Mouse (Mus musculus) embryonic facial prominence, embryonic 14.5 days (tissue): ENCODE measurements around the gene Umad1. TPM values are rescaled to one million over a fixed set of nuclear protein-coding genes. Genes with fewer than 3 reads are reported as not detected.

Experiments
- ATAC-seq: fragments of 200-750 bp; cut with Nextera tagmentation; 2 replicates; pipeline ENCODE4 v1.8.0; 2017; ENCODE audit warnings: low read depth, moderate number of reproducible peaks, moderate TSS enrichment
- DNase-seq: peaks from one replicate; pipeline ENCODE4 v3.0.0-alpha.2; 2015; ENCODE audit warnings: low spot score
- H3K27ac ChIP-seq: fragments of 300-500 bp; sonication (generic); replicated peaks from 2 replicates; pipeline ENCODE4 v1.5.1; 2014; ENCODE audit warnings: low read depth, mild to moderate bottlenecking, low read length, moderate library complexity
- H3K27me3 ChIP-seq: fragments of 300-500 bp; sonication (generic); replicated peaks from 2 replicates; pipeline ENCODE4 v1.6.1; 2014; ENCODE audit warnings: low read length; ENCODE audit not compliant: control insufficient read depth, insufficient read depth
- H3K36me3 ChIP-seq: fragments of 300-500 bp; sonication (generic); 2 replicates; pipeline ENCODE4 v1.6.1; 2014; ENCODE audit warnings: low read length, mixed read lengths; ENCODE audit not compliant: control insufficient read depth, insufficient read depth
- H3K4me1 ChIP-seq: fragments of 300-500 bp; sonication (generic); 2 replicates; pipeline ENCODE4 v1.6.1; 2014; ENCODE audit warnings: antibody characterized with exemption, low read length; ENCODE audit not compliant: control insufficient read depth, insufficient read depth
- H3K4me2 ChIP-seq: fragments of 300-500 bp; sonication (generic); 2 replicates; pipeline ENCODE4 v1.6.1; 2014; ENCODE audit warnings: low read depth, mild to moderate bottlenecking, low read length, moderate library complexity, mixed read lengths
- H3K4me3 ChIP-seq: fragments of 300-500 bp; sonication (generic); 2 replicates; pipeline ENCODE4 v1.5.1; 2014; ENCODE audit warnings: low read depth, mild to moderate bottlenecking, low read length
- H3K9ac ChIP-seq: fragments of 300-500 bp; sonication (generic); 2 replicates; pipeline ENCODE4 v1.6.1; 2014; ENCODE audit warnings: low read depth, mild to moderate bottlenecking, low read length, moderate library complexity, mixed read lengths
- H3K9me3 ChIP-seq: fragments of 300-500 bp; sonication (generic); 2 replicates; pipeline ENCODE4 v1.6.1; 2016; ENCODE audit warnings: low read length; ENCODE audit not compliant: control insufficient read depth
- WGBS: fragments of 180-500 bp; shearing (Covaris S2); extraction: QIAGEN DNeasy Blood & Tissue Kit; methylation state at CpG from one replicate; pipeline ENCODE4 v1.1.7; 2014; 5-methylcytosine and 5-hydroxymethylcytosine counted together
- polyA plus RNA-seq: library from polyadenylated mRNA; unstranded; fragments of >200 nt; fragmentation: Nextera tagmentation; extraction: Ambion mirVana; gene quantifications from 2 replicates; pipeline ENCODE4 v1.2.1, GENCODE M21; 2014

Gene Umad1
- polyA plus RNA-seq, 1 experiment from 2014 or later = 20.0 TPM

DNA sequence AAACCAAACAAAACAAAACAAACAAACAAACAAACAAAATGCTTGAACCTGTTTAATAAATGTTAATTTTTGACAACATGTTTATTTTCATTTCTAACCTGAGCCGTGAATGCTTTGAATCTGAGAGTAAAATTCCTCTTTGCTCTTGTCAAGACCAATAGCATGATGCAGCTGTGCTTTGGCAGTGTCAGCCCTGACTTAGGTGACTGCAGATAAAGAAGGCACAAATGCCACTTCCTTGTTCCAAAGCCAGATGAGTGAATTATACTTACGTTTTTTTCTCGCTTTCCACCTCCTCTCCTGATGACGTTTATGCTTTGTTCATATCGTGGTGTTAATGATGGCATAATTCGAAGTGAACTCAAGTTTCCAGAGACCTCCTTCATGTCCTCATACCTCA is 131.2 kb downstream of the Umad1 start:
- 92% methylated on average over 6 of the region's 6 CpGs for WGBS
- no peaks in the 10 kb centered on the region for H3K4me1 ChIP-seq
- no peak overlapping the region for H3K9ac ChIP-seq

DNA sequence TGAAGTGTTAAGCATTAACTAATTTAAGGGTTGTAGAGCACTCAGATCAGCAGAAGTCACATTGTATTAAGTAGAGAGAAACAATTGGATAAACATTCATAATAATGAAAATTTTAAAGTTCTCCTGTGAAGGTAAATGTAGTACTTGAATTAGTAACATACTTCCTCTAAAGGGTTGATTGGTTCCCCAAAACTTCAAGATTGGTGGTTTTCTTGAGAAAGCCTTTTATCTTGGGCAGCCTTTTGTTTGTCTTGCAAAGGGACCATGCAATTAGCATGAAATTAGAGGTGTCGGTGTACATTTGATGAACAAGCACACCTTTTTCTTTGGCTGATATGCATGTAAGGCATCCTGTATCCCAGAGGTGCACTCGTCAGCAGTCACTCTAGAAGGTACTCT is 131.8 kb downstream of the Umad1 start:
- 74% methylated on average over 2 of the region's 2 CpGs for WGBS
- H3K36me3 ChIP-seq = no peaks in the 10 kb centered on the region

More for the DNA sequence above, 131.2 kb downstream of the Umad1 start:
- no peak overlapping the region for H3K4me3 ChIP-seq
- no peak overlapping the region for H3K27ac ChIP-seq
- ATAC-seq (no peak), DNase-seq (no peak)
- H3K27me3 ChIP-seq = no peaks in the 10 kb centered on the region
- no peaks in the 10 kb centered on the region for H3K36me3 ChIP-seq
- H3K9me3 ChIP-seq = no peaks in the 10 kb centered on the region
- H3K4me2 ChIP-seq = no peak overlapping the region

DNA sequence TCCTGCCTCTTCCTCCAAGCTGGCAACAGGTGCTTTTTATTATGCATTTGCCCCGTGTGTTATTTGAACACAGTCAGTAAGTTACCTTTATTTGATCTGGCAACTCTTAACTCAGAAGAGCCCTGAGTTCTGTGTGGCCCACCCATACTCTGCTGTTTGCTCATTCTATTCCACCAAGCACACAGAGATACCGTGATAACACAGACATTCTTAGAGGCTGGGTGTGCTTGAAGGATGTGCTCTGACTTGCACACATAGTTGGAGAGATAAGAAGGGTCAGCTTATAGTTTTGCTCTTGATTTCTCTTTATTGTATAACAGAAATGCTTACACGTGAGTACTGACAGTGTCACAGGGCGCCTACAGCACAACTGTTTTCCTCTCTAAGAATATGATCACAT is 133.9 kb downstream of the Umad1 start:
- Histone ChIP-seq H3K36me3 (no peaks in the 10 kb centered on the region), H3K9me3 (no peaks in the 10 kb centered on the region), H3K27me3 (no peaks in the 10 kb centered on the region), H3K4me1 (no peaks in the 10 kb centered on the region), H3K27ac (no peak overlapping the region), H3K9ac (no peak overlapping the region), H3K4me2 (no peak overlapping the region), H3K4me3 (no peak overlapping the region)
- DNase-seq (no peak), ATAC-seq (no peak)
- 64% methylated on average over 4 of the region's 4 CpGs for WGBS

More for the DNA sequence above, 131.8 kb downstream of the Umad1 start:
- no peak overlapping the region for H3K4me3 ChIP-seq
- no peaks in the 10 kb centered on the region for H3K27me3 ChIP-seq
- DNase-seq (no peak), ATAC-seq (no peak)
- no peak overlapping the region for H3K9ac ChIP-seq
- H3K4me1 ChIP-seq = no peaks in the 10 kb centered on the region
- H3K27ac ChIP-seq = no peak overlapping the region
- H3K4me2 ChIP-seq = no peak overlapping the region
- H3K9me3 ChIP-seq = no peaks in the 10 kb centered on the region

DNA sequence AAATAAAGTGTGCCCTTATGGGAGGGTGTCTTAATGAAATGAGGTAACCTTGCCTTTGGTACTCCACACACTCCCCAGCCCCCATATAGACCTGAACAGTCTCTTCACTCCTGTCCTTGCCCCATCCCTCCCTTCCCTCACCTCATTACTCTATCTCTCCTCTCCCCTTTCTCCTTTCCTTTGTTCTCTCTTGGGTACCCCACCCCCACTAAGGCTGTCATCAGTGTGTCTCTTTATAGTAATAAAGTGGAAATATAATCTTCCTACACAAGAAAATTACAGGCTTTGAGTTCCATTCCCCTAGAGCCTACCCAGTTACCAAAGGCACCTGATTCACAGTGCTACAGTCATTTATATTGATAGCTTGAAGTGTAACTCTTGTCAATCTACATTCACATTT is 135.0 kb downstream of the Umad1 start:
- H3K4me2 ChIP-seq = no peak overlapping the region
- DNase-seq (no peak), ATAC-seq (peak; percentile 75; the same call in 1 of the 2 replicates)
- no peak overlapping the region for H3K9ac ChIP-seq
- no peaks in the 10 kb centered on the region for H3K36me3 ChIP-seq
- no peaks in the 10 kb centered on the region for H3K27me3 ChIP-seq
- no peaks in the 10 kb centered on the region for H3K9me3 ChIP-seq
- H3K4me1 ChIP-seq = no peaks in the 10 kb centered on the region
- no peak overlapping the region for H3K27ac ChIP-seq
- no peak overlapping the region for H3K4me3 ChIP-seq

DNA sequence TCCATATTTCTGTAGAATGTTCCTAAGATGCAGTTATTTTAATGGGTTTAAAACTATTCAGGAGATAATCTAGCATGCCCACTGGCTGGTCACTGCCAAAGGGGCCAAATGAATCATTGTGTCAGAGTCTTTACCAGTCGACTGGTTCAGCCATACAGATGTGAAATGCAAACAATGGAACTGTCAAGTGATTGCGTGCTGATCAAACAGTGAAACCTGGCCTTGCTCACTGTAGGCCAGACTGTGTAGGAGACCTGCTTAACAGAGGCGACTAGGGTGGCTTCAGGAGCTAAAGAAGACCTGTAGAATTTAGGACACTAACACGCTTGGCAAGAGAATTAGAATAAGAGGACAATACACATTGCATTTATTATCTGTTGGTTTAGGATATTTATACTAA is 136.0 kb downstream of the Umad1 start:
- Histone ChIP-seq H3K4me1 (no peaks in the 10 kb centered on the region), H3K27me3 (no peaks in the 10 kb centered on the region), H3K36me3 (no peaks in the 10 kb centered on the region), H3K4me2 (no peak overlapping the region), H3K27ac (no peak overlapping the region), H3K9me3 (no peaks in the 10 kb centered on the region), H3K9ac (no peak overlapping the region), H3K4me3 (no peak overlapping the region)
- ATAC-seq = no peak
- 63% methylated on average over 4 of the region's 4 CpGs for WGBS
- DNase-seq = no peak

- H3K9me3 ChIP-seq = no peaks in the 10 kb centered on the region
- no peaks in the 10 kb centered on the region for H3K4me1 ChIP-seq
- H3K27ac ChIP-seq = no peak overlapping the region
- H3K36me3 ChIP-seq = no peaks in the 10 kb centered on the region
- no peak for ATAC-seq
- H3K27me3 ChIP-seq = no peaks in the 10 kb centered on the region
- DNase-seq = no peak
- WGBS = 85% methylated on average over 7 of the region's 7 CpGs
- H3K4me3 ChIP-seq = no peak overlapping the region
- H3K9ac ChIP-seq = no peak overlapping the region
- no peak overlapping the region for H3K4me2 ChIP-seq
These were observed 138.2 kb downstream of the Umad1 start for GRCm38 (mm10) chr6:8397252-8397651.

- no peak for ATAC-seq
- Histone ChIP-seq H3K27ac (no peak overlapping the region), H3K4me1 (no peaks in the 10 kb centered on the region), H3K36me3 (no peaks in the 10 kb centered on the region), H3K9ac (no peak overlapping the region), H3K9me3 (no peaks in the 10 kb centered on the region), H3K4me2 (no peak overlapping the region), H3K4me3 (no peak overlapping the region), H3K27me3 (no peaks in the 10 kb centered on the region)
- 73% methylated on average over 1 of the region's 1 CpGs for WGBS
- DNase-seq = no peak
These were observed 140.6 kb downstream of the Umad1 start for GRCm38 (mm10) chr6:8399710-8400109.

- Histone ChIP-seq H3K27ac (no peak overlapping the region), H3K36me3 (no peaks in the 10 kb centered on the region), H3K4me2 (no peak overlapping the region), H3K9me3 (no peaks in the 10 kb centered on the region), H3K4me3 (no peak overlapping the region), H3K9ac (no peak overlapping the region), H3K4me1 (no peaks in the 10 kb centered on the region), H3K27me3 (no peaks in the 10 kb centered on the region)
- ATAC-seq (no peak), DNase-seq (no peak)
- WGBS = 78% methylated on average over 5 of the region's 5 CpGs
These were observed 144.0 kb downstream of the Umad1 start for GRCm38 (mm10) chr6:8403127-8403526.

GRCm38 (mm10) chr6:8405844-8406243 is 146.8 kb downstream of the Umad1 start:
- no peak for DNase-seq
- no peak overlapping the region for H3K4me3 ChIP-seq

More at GRCm38 (mm10) chr6:8405844-8406243, 146.8 kb downstream of the Umad1 start:
- no peaks in the 10 kb centered on the region for H3K9me3 ChIP-seq
- no peaks in the 10 kb centered on the region for H3K36me3 ChIP-seq
- H3K27ac ChIP-seq = no peak overlapping the region
- no peak overlapping the region for H3K4me2 ChIP-seq
- no peaks in the 10 kb centered on the region for H3K4me1 ChIP-seq
- H3K9ac ChIP-seq = no peak overlapping the region
- no peak for ATAC-seq
- WGBS = 86% methylated on average over 5 of the region's 5 CpGs
- no peaks in the 10 kb centered on the region for H3K27me3 ChIP-seq
